Mouse (Mus musculus) frontal cortex, adult (tissue): ENCODE measurements around the gene Krtap31-1.
A peak's percentile ranks its signal among the peaks of the same experiment; 100 is the strongest.
"Not testable (repeated sequence)": the region's sequence is repeated elsewhere in the genome, so short reads cannot be mapped to it uniquely, and the experiment has no call there.

Source experiments
- ATAC-seq: cut with Nextera tagmentation; 2 replicates; pipeline ENCODE4 v1.9.2; 2017; ENCODE audit warnings: mild to moderate bottlenecking, moderate library complexity, mixed read lengths; ENCODE audit not compliant: low TSS enrichment

The Krtap31-1 gene

GRCm38 (mm10) chr11:99907620-99908019 lies at the start of gene Krtap31-1:
Gene Krtap31-1 (plus strand): TSS chr11:99907920.
- ATAC-seq = no peak

GRCm38 (mm10) chr11:99858761-99859160 lies 49.0 kb upstream of the Krtap31-1 start:
- peak; percentile 23; the same call in 1 of the 2 replicates for ATAC-seq

- ATAC-seq = not testable (repeated sequence)
Observed at GRCm38 (mm10) chr11:99864176-99864575, 43.5 kb upstream of the Krtap31-1 start, which contains the start of gene Gm11559. Gene Gm11559 (plus strand): TSS chr11:99864476.

- not testable (repeated sequence) for ATAC-seq
Observed at GRCm38 (mm10) chr11:99873089-99873488, 34.6 kb upstream of the Krtap31-1 start, which contains the start of gene Krtap9-1. Gene Krtap9-1 (plus strand): TSS chr11:99873389.

GRCm38 (mm10) chr11:99878887-99879286 lies 28.8 kb upstream of the Krtap31-1 start, which contains the start of gene Gm11567:
Gene Gm11567 (plus strand): TSS chr11:99879187.
- ATAC-seq = not testable (repeated sequence)

GRCm38 (mm10) chr11:99914451-99914850 lies 6.7 kb downstream of the Krtap31-1 start, which contains the start of gene Gm11565:
Gene Gm11565 (plus strand): TSS chr11:99914751.
- ATAC-seq = no peak

GRCm38 (mm10) chr11:99935991-99936390 lies 28.3 kb downstream of the Krtap31-1 start, which contains the start of gene Krtap31-2:
Gene Krtap31-2 (plus strand): TSS chr11:99936291.
- no peak for ATAC-seq

GRCm38 (mm10) chr11:99937751-99938264 lies 30.1 kb downstream of the Krtap31-1 start:
- no peak for ATAC-seq

- ATAC-seq = no peak
Observed at GRCm38 (mm10) chr11:99948175-99948574, 40.5 kb downstream of the Krtap31-1 start, which contains the start of gene Krtap9-5. Gene Krtap9-5 (plus strand): TSS chr11:99948475.
